Mouse (Mus musculus) neural tube, embryonic 14.5 days (tissue): ENCODE results near the gene 2700049A03Rik. TPM values are rescaled to one million over a fixed set of nuclear protein-coding genes. Genes with fewer than 3 reads are reported as not detected.
"Not testable (repeated sequence)": the region's sequence is repeated elsewhere in the genome, so short reads cannot be mapped to it uniquely, and the experiment has no call there.

Experiments used
- ATAC-seq: fragments of 200-750 bp; cut with Nextera tagmentation; 2 replicates; pipeline ENCODE4 v1.8.0; 2017; ENCODE audit warnings: low read depth, mild to moderate bottlenecking, moderate TSS enrichment, moderate library complexity
- H3K27ac ChIP-seq: fragments of 300-500 bp; sonication (generic); 2 replicates; pipeline ENCODE4 v1.5.1; 2014; ENCODE audit warnings: low read depth, mild to moderate bottlenecking, control low read depth, low read length, moderate library complexity, mixed read lengths
- H3K27me3 ChIP-seq: fragments of 300-500 bp; sonication (generic); 2 replicates; pipeline ENCODE4 v1.6.1; 2014; ENCODE audit warnings: low read length; ENCODE audit not compliant: control insufficient read depth, insufficient read depth
- H3K36me3 ChIP-seq: fragments of 300-500 bp; sonication (generic); 2 replicates; pipeline ENCODE4 v1.6.1; 2014; ENCODE audit warnings: low read length, mixed read lengths; ENCODE audit not compliant: control insufficient read depth, insufficient read depth
- H3K4me1 ChIP-seq: fragments of 300-500 bp; sonication (generic); 2 replicates; pipeline ENCODE4 v1.6.1; 2014; ENCODE audit warnings: low read length; ENCODE audit not compliant: control insufficient read depth, insufficient read depth
- H3K4me2 ChIP-seq: fragments of 300-500 bp; sonication (generic); 2 replicates; pipeline ENCODE4 v1.6.1; 2014; ENCODE audit warnings: mild to moderate bottlenecking, low read depth, low read length, control low read depth
- H3K4me3 ChIP-seq: fragments of 300-500 bp; sonication (generic); 2 replicates; pipeline ENCODE4 v1.5.1; 2014; ENCODE audit warnings: low read depth, low read length, control low read depth, mixed read lengths
- H3K9ac ChIP-seq: fragments of 300-500 bp; sonication (generic); replicated peaks from 2 replicates; pipeline ENCODE4 v1.6.1; 2014; ENCODE audit warnings: low read depth, mild to moderate bottlenecking, control low read depth, low read length, mixed read lengths
- H3K9me3 ChIP-seq: fragments of 300-500 bp; sonication (generic); 2 replicates; pipeline ENCODE4 v1.6.1; 2016; ENCODE audit warnings: low read length; ENCODE audit not compliant: control insufficient read depth
- WGBS: fragments of 180-500 bp; shearing (Covaris S2); extraction: QIAGEN DNeasy Blood & Tissue Kit; methylation state at CpG from one replicate; pipeline ENCODE4 v1.1.7; 2014; 5-methylcytosine and 5-hydroxymethylcytosine counted together
- polyA plus RNA-seq: library from polyadenylated mRNA; unstranded; fragments of >200 nt; fragmentation: Nextera tagmentation; extraction: Ambion mirVana; gene quantifications from 2 replicates; pipeline ENCODE4 v1.2.1, GENCODE M21; 2014

The 2700049A03Rik gene
- polyA plus RNA-seq, result 13.8 and 15.7 TPM in 2 replicates

DNA sequence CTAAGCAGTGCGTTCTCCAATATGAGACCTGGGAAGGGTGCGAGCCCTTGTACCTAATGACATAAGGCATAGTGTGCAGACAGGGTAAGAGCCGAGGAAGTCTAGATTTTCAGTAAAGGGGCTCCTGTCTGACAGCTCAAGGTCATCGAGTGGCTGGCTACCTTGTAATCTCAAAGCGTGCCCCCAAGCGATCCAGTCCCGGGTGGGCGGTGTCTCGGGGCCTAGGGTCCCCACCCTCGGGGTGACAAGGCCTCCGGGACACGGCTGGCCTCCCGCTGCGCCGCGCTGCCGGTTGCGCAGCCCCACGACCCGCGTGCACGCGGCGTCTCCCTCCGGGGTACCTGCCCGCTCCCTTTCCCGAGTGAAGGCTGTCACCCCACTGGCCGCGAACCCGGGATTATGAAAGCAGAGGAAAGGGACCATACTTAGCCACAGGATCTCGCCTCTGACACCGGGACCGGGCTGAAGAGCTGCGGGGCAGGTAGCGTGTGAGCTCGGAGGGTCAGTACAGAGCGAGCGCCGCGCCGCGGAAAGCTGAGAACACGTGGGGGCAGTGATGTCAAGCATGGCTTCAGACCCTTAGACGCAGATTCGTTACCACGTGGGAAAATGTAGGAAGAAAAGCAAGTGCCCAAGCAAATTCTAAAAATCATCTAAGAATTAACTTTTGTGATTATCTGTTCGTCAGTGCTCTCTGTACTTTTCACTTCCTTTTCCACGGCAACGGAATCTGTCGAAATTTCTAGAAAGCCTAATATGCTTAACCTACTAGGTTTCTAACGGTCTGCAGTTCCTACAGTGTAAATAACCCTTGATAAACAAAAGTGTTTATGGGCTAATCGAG, at the start of gene 2700049A03Rik, which contains the start of gene Timm9:
Gene 2700049A03Rik, plus strand, starts transcription at position 719 of the 844 bp plus-strand sequence.
Gene Timm9, minus strand, starts transcription at position 555 of the 844 bp plus-strand sequence.
- WGBS, result under 1% methylated on average over 52 of the region's 52 CpGs

DNA sequence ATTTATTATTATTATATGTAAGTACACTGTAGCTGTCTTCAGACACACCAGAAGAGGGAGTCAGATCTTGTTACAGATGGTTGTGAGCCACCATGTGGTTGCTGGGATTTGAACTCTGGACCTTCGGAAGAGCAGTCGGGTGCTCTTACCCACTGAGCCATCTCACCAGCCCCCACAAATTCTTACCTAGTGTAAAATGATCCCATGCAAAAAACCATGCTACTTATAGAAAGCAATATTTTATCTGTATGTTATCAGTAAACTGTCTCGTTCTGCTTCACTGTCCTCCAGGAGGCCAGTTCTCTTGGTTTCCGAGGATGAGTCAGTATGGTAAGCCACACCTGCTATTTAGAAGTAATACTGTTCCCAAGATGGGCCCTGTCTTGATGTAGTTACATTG, 32.4 kb upstream of the 2700049A03Rik start:
- not testable (repeated sequence) for H3K9me3 ChIP-seq, H3K27ac ChIP-seq, H3K4me2 ChIP-seq, ATAC-seq, H3K9ac ChIP-seq, H3K4me1 ChIP-seq, H3K27me3 ChIP-seq, H3K36me3 ChIP-seq, H3K4me3 ChIP-seq
- 91% methylated on average over 4 of the region's 4 CpGs for WGBS

More for the DNA sequence above, at the start of gene 2700049A03Rik, which contains the start of gene Timm9:
- Histone ChIP-seq H3K27me3 (no peaks in the 10 kb centered on the region), H3K9me3 (no peaks in the 10 kb centered on the region), H3K4me3 (peak within 1 kb of the TSS; percentile 95), H3K27ac (peak within 1 kb of the TSS; percentile 69), H3K4me1 (peaks cover 19% of the 10 kb centered on the region), H3K36me3 (0 out of 2 replicates have a peak, but pooled peaks cover 5% of the 10 kb centered on the region), H3K4me2 (peak within 1 kb of the TSS; percentile 84), H3K9ac (peak within 1 kb of the TSS; percentile 87)
- peak; percentile 95 for ATAC-seq

DNA sequence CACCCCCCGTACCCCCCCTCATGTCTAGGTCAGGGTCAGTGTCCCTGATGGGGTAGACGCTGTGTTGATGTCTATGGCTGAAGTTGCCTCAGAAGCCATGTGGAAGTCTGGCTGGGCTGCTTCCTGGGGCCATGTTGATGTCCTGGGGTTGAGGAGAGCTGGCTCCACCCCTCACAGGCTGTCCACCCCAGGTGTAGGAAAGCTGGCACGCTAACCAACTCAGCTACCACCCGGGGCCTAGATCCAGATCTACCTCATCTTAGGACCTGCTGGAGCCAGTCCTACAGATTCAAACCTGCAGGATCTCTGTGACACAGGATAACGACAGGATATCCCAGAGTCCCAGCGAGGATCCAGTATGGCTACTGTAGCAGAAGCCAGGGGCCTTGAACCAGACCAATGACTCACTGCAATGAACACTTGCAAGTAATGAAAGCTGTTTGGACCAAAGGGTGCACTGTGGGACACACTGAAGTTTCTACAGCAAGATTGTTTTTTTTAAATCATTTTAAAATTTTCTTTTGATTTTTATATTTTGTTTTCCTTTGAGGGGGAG, 29.4 kb upstream of the 2700049A03Rik start:
- Histone ChIP-seq H3K27me3 (no peaks in the 10 kb centered on the region), H3K36me3 (no peaks in the 10 kb centered on the region), H3K27ac (no peak overlapping the region), H3K4me2 (no peak overlapping the region), H3K4me3 (no peak overlapping the region), H3K9me3 (no peaks in the 10 kb centered on the region), H3K4me1 (no peaks in the 10 kb centered on the region), H3K9ac (no peak overlapping the region)
- WGBS, result 91% methylated on average over 6 of the region's 6 CpGs
- ATAC-seq, result no peak

DNA sequence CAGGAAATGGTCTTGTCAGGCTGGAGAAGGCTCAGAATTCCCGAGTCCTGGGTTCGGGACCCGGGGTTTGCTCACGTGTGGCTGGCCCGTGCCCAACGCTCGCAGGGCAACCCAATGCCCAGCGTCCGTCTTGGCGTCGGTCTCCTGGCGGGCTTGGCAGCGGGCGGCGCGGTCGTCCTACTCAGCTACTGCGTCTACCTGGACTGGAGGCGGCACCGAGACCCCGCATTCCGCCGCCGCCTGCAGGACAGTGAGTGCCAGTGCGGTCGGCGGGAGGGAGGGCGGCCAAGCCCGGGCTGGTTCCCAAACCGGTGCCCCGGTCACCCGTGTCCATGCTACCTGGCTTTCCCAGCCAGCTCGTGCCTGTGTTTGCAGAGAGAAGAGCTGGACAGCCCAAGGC, 25.3 kb upstream of the 2700049A03Rik start, which contains the start of gene Tomm20l:
Gene Tomm20l, plus strand, starts transcription at position 98 of the 400 bp plus-strand sequence.
- H3K36me3 ChIP-seq, result no peaks in the 10 kb centered on the region
- H3K27ac ChIP-seq, result no peak within 1 kb of the TSS
- no peaks in the 10 kb centered on the region for H3K9me3 ChIP-seq
- no peaks in the 10 kb centered on the region for H3K27me3 ChIP-seq
- WGBS, result 7% methylated on average over 29 of the region's 33 CpGs
- no peaks in the 10 kb centered on the region for H3K4me1 ChIP-seq
- no peak within 1 kb of the TSS for H3K4me3 ChIP-seq
- H3K4me2 ChIP-seq, result peak within 1 kb of the TSS; percentile 33
- ATAC-seq, result no peak
- H3K9ac ChIP-seq, result no peak within 1 kb of the TSS

DNA sequence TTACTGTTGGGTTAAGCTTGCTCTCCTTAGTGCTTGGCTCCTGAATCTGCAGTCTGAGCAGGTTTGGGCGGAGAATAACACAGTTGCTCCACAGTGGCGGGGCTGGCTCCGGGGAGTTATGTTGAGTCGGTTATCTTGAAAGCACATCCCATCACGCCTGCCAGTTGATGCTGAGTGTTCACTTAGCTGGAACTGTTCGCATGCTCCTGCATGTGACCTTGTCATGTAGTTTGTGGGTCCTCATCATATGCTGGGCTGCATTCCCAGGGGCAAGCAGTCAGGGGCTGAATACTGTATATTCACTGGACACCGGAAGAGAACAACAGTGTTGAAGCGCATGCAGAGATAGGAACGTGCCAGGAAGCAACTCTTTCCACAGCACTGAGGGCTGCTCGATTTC, 23.6 kb upstream of the 2700049A03Rik start:
- WGBS, result 84% methylated on average over 10 of the region's 10 CpGs
- no peak overlapping the region for H3K9ac ChIP-seq
- ATAC-seq, result no peak

DNA sequence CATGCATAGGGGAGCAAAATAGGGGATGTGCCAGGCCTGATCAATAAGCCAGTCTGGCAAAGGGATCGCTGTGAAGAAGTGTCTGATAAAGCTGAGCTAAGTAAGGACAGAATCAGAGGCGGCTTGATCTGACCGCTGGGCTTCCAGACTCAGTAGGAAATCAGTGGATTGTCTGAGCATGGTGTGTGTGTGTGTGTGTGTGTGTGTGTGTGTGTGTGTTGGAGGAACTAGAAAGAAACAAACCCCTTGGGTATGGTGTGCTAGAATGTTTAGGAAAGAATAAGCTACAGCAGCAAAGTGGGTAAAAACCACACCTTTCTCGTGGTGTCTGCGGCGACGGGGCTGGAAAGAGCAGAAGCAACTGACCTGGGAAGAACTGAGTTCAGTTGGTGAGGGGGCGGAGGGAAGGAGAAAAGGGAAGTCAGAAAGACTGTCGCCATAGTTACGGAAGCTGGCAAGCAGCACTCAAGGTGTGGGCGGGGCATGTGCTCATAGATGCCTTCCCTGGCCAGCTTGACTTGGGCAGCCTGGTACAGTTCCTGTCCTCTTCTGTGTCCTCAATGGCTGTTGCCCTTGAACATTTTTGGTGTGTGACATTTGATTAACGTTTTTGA, 22.9 kb upstream of the 2700049A03Rik start:
- no peak overlapping the region for H3K4me3 ChIP-seq
- WGBS, result 34% methylated on average over 12 of the region's 12 CpGs

More for the DNA sequence above, 23.6 kb upstream of the 2700049A03Rik start:
- Histone ChIP-seq H3K9me3 (no peaks in the 10 kb centered on the region), H3K4me1 (no peaks in the 10 kb centered on the region), H3K27ac (no peak overlapping the region), H3K27me3 (no peaks in the 10 kb centered on the region), H3K36me3 (no peaks in the 10 kb centered on the region), H3K4me3 (no peak overlapping the region), H3K4me2 (no peak overlapping the region)

DNA sequence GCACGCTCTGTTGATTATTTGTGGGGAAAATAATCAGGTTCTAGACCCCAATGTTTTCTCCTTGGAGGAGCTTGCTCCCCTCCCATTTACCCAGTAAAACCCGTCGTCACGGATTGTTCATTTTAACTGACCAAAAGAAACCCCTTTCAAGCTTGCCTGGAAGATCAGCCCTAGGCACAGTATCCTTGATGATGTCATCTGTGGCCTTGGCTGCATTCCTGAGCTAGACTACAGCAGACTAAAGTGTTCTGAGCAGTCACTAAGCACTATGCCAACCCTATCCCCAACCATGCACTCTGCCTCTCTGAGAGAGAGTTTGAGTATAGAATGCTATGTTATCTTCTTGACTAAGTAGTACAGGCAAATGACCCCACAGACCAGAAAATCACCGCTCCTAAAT, 20.2 kb upstream of the 2700049A03Rik start:
- H3K4me3 ChIP-seq, result no peak overlapping the region
- no peaks in the 10 kb centered on the region for H3K9me3 ChIP-seq
- ATAC-seq, result no peak
- no peak overlapping the region for H3K9ac ChIP-seq
- H3K27me3 ChIP-seq, result no peaks in the 10 kb centered on the region
- no peaks in the 10 kb centered on the region for H3K4me1 ChIP-seq
- H3K36me3 ChIP-seq, result no peaks in the 10 kb centered on the region
- no peak overlapping the region for H3K4me2 ChIP-seq
- WGBS, result 80% methylated on average over 5 of the region's 5 CpGs
- no peak overlapping the region for H3K27ac ChIP-seq

More for the DNA sequence above, 22.9 kb upstream of the 2700049A03Rik start:
- Histone ChIP-seq H3K4me2 (0 out of 2 replicates have a peak overlapping the region, but pooled peaks have one; percentile 6), H3K27me3 (no peaks in the 10 kb centered on the region), H3K36me3 (no peaks in the 10 kb centered on the region), H3K9me3 (no peaks in the 10 kb centered on the region), H3K4me1 (no peaks in the 10 kb centered on the region), H3K9ac (no peak overlapping the region), H3K27ac (no peak overlapping the region)
- no peak for ATAC-seq

DNA sequence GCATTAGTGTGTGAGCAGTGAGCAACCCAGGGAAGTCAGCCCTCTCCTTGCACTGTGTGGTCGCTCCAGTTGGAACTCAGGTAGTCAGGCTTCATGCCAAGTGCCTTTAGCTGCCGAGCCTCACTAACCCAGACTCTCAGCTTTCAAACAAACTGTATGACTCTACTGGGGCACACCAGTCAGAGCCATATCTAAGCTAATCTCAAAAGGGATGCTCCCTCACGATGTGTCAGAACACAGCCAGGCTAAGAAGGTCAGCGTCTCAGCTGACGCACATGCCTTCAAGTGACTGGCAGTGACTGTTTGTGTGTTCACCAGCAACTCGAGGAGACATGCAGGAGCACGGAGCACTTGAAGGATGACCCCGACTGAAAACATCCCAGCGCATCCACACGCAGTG, 13.9 kb upstream of the 2700049A03Rik start:
- 92% methylated on average over 10 of the region's 10 CpGs for WGBS

More for the DNA sequence above, 13.9 kb upstream of the 2700049A03Rik start:
- ATAC-seq, result no peak
- Histone ChIP-seq H3K4me3 (no peak overlapping the region), H3K4me1 (no peaks in the 10 kb centered on the region), H3K4me2 (no peak overlapping the region), H3K9ac (no peak overlapping the region), H3K27ac (no peak overlapping the region), H3K27me3 (no peaks in the 10 kb centered on the region), H3K9me3 (no peaks in the 10 kb centered on the region), H3K36me3 (peaks cover 27% of the 10 kb centered on the region; the same call in 1 of the 2 replicates)
